Mouse (Mus musculus) kidney, postnatal 25 days (tissue): ENCODE measurements at regions not wholly inside any gene's neighbourhood (a gene's known extent, or its start where the extent isn't known, plus 50 kb on each side); places are given as distances from the start of the nearest gene placed in this dataset.
"Not testable (repeated sequence)": the region's sequence is repeated elsewhere in the genome, so short reads cannot be mapped to it uniquely, and the experiment has no call there.

ENCODE experiments used
- DNase-seq, 2 experiments: peaks; one replicate each; pipeline ENCODE4 v3.0.0; 2021; ENCODE audit warnings: mixed read lengths in 2 of 2

- DNase-seq: no peak
Measured at GRCm38 (mm10) chr17:61337094-61337493, 1544.0 kb downstream of the Efna5 start.

GRCm38 (mm10) chr17:61325401-61325800 lies 1555.7 kb downstream of the Efna5 start:
- no peak for DNase-seq

- DNase-seq: peak in 1 of 2 experiments; percentile 4
Measured at GRCm38 (mm10) chr17:61320865-61321264, 1560.3 kb downstream of the Efna5 start.

- DNase-seq: no peak
Measured at GRCm38 (mm10) chr17:61313424-61313823, 1567.7 kb downstream of the Efna5 start.

GRCm38 (mm10) chr17:61311189-61311588 lies 1569.9 kb downstream of the Efna5 start:
- DNase-seq: no peak

GRCm38 (mm10) chr17:61303611-61304010 lies 1577.5 kb downstream of the Efna5 start:
- DNase-seq: no peak

GRCm38 (mm10) chr17:61301984-61302383 lies 1579.1 kb downstream of the Efna5 start:
- peak; percentile 34 to 47 for DNase-seq

- no peak for DNase-seq
Measured at GRCm38 (mm10) chr17:61301171-61301570, 1579.9 kb downstream of the Efna5 start.

- no peak for DNase-seq
Measured at GRCm38 (mm10) chr17:61291129-61291528, 1590.0 kb downstream of the Efna5 start.

- DNase-seq: no peak
Measured at GRCm38 (mm10) chr17:61288590-61288989, 1592.5 kb downstream of the Efna5 start.

GRCm38 (mm10) chr17:61273631-61274030 lies 1607.5 kb downstream of the Efna5 start:
- DNase-seq: no peak

- DNase-seq: not testable (repeated sequence)
Measured at GRCm38 (mm10) chr17:61256526-61256925, 1624.6 kb downstream of the Efna5 start.

GRCm38 (mm10) chr17:61248411-61248810 lies 1632.7 kb downstream of the Efna5 start:
- no peak for DNase-seq

- no peak for DNase-seq
Measured at GRCm38 (mm10) chr17:61217198-61217722, 1663.9 kb downstream of the Efna5 start.

GRCm38 (mm10) chr17:61204316-61204715 lies 1676.8 kb downstream of the Efna5 start:
- no peak for DNase-seq

GRCm38 (mm10) chr17:61187880-61188279 lies 1693.2 kb downstream of the Efna5 start:
- not testable (repeated sequence) for DNase-seq

GRCm38 (mm10) chr17:61176586-61176985 lies 1704.5 kb downstream of the Efna5 start:
- no peak for DNase-seq

- no peak for DNase-seq
Measured at GRCm38 (mm10) chr17:61159437-61159836, 1721.7 kb downstream of the Efna5 start.

GRCm38 (mm10) chr17:61137006-61137405 lies 1744.1 kb downstream of the Efna5 start:
- no peak for DNase-seq

- no peak for DNase-seq
Measured at GRCm38 (mm10) chr17:61127767-61128166, 1753.3 kb downstream of the Efna5 start.

GRCm38 (mm10) chr17:61106302-61106701 lies 1774.8 kb downstream of the Efna5 start:
- no peak for DNase-seq

- DNase-seq: no peak
Measured at GRCm38 (mm10) chr17:61060450-61060849, 1820.7 kb downstream of the Efna5 start.

- DNase-seq: no peak
Measured at GRCm38 (mm10) chr17:61058471-61058870, 1822.6 kb downstream of the Efna5 start.

- DNase-seq: no peak
Measured at GRCm38 (mm10) chr17:61033544-61034251, 1847.4 kb downstream of the Efna5 start.

- DNase-seq: no peak
Measured at GRCm38 (mm10) chr17:61018647-61019046, 1862.5 kb downstream of the Efna5 start.
